Mouse (Mus musculus): ENCODE data around the gene Mex3d. TPM values are rescaled to one million over a fixed set of nuclear protein-coding genes. Genes with fewer than 3 reads are reported as not detected.

The Mex3d gene
- polyA plus RNA-seq, 1 experiment from 2014 or later: 6.7 TPM

DNA sequence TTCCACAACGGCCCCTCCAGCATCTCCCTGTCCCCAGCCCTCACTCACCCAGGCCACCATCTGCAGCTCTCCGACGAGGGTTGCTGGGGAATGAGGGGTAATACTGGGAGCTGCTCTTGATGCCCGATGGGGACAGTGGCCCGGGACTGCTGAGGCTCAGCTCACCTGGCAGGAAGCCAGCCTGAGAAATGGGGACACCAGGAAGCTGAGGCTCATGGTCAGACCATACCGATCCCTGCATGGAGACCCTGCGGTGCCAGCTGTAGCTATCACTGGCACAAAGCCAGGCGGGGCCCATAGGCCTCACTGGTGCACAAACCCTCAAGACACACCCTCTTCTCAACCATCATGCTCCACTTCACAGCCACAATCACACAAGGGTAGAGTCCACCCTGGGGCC, 32.0 kb upstream of the Mex3d start:
- Histone ChIP-seq H3K4me1 (replicated peaks; ENCODE audit: control insufficient read depth, insufficient read depth, low read length) (0 out of 2 replicates have a peak, but pooled peaks cover 9% of the 10 kb centered on the region), H3K27me3 (replicated peaks; ENCODE audit: control insufficient read depth, insufficient read depth, low read length) (no peaks in the 10 kb centered on the region), H3K4me2 (ENCODE audit: low read length) (no peak overlapping the region), H3K9ac (ENCODE audit: low read length) (no peak overlapping the region), H3K9me3 (ENCODE audit: control insufficient read depth, low read length) (no peaks in the 10 kb centered on the region), H3K4me3 (ENCODE audit: low read depth, low read length) (no peak overlapping the region), H3K36me3 (ENCODE audit: control insufficient read depth, insufficient read depth, low read length) (peaks cover 99% of the 10 kb centered on the region), H3K27ac (ENCODE audit: low read depth) (0 out of 2 replicates have a peak overlapping the region, but pooled peaks have one; percentile 7)
- no peak for DNase-seq (ENCODE audit: low spot score)
- no peak for ATAC-seq (replicated peaks; ENCODE audit: low FRiP score, low TSS enrichment, low read depth)
- 93% methylated on average over 8 of the region's 8 CpGs for WGBS

DNA sequence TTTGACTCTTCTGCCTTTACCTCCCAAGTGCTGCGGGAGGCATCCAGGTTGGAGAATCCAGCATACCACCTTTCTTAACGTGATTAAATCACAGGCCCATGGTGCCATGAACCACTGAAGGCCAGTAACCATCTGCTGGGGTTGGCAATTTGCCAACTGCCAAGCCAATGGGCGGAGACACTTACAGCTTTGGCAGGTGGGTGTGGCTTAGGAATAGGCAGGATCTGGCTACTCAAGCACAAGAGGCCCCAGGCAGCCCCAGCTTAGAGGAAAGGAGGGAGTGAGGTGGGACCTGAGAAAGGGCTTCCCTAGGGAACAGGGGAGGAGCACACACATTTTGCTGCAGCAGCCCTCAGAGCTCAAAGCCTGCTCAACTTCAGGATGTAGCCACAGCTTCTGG, 30.9 kb upstream of the Mex3d start:
- no peaks in the 10 kb centered on the region for H3K9me3 ChIP-seq (ENCODE audit: control insufficient read depth, low read length)
- no peak overlapping the region for H3K4me2 ChIP-seq (ENCODE audit: low read length)
- 0 out of 2 replicates have a peak, but pooled peaks cover 6% of the 10 kb centered on the region for H3K4me1 ChIP-seq (replicated peaks; ENCODE audit: control insufficient read depth, insufficient read depth, low read length)
- no peak overlapping the region for H3K4me3 ChIP-seq (ENCODE audit: low read depth, low read length)
- no peak overlapping the region for H3K27ac ChIP-seq (ENCODE audit: low read depth)
- DNase-seq (ENCODE audit: low spot score): no peak
- ATAC-seq (replicated peaks; ENCODE audit: low FRiP score, low TSS enrichment, low read depth): no peak
- H3K9ac ChIP-seq (ENCODE audit: low read length): no peak overlapping the region
- no peaks in the 10 kb centered on the region for H3K27me3 ChIP-seq (replicated peaks; ENCODE audit: control insufficient read depth, insufficient read depth, low read length)
- 60% methylated on average over 3 of the region's 3 CpGs for WGBS
- H3K36me3 ChIP-seq (ENCODE audit: control insufficient read depth, insufficient read depth, low read length): peaks cover 100% of the 10 kb centered on the region

DNA sequence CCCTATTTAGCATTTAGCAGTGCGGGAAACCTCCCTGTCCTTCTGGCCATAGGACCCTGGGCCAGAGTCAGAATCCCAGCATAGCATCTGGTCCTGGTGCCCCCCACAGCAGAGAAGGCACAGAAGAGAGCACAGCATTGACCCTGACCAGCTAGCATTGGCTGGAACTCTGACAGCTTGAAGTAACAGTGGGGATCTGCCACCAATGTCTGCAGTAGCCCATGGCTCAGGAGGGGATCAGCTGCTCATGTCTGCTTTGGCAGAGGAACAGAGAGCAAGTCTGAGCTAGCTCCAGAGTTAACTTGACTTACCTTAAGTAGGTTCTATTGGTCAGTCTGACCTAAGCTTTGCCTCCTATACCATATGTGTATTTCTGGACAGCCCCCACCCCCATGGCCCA, 30.4 kb upstream of the Mex3d start:
- no peak overlapping the region for H3K9ac ChIP-seq (ENCODE audit: low read length)
- no peak overlapping the region for H3K27ac ChIP-seq (ENCODE audit: low read depth)
- H3K4me1 ChIP-seq (replicated peaks; ENCODE audit: control insufficient read depth, insufficient read depth, low read length): 0 out of 2 replicates have a peak, but pooled peaks cover 6% of the 10 kb centered on the region
- H3K27me3 ChIP-seq (replicated peaks; ENCODE audit: control insufficient read depth, insufficient read depth, low read length): no peaks in the 10 kb centered on the region
- peaks cover 100% of the 10 kb centered on the region for H3K36me3 ChIP-seq (ENCODE audit: control insufficient read depth, insufficient read depth, low read length)
- ATAC-seq (replicated peaks; ENCODE audit: low FRiP score, low TSS enrichment, low read depth): no peak
- WGBS: 89% methylated on average over 1 of the region's 1 CpGs
- H3K9me3 ChIP-seq (ENCODE audit: control insufficient read depth, low read length): no peaks in the 10 kb centered on the region
- DNase-seq (ENCODE audit: low spot score): no peak
- no peak overlapping the region for H3K4me2 ChIP-seq (ENCODE audit: low read length)
- H3K4me3 ChIP-seq (ENCODE audit: low read depth, low read length): no peak overlapping the region

DNA sequence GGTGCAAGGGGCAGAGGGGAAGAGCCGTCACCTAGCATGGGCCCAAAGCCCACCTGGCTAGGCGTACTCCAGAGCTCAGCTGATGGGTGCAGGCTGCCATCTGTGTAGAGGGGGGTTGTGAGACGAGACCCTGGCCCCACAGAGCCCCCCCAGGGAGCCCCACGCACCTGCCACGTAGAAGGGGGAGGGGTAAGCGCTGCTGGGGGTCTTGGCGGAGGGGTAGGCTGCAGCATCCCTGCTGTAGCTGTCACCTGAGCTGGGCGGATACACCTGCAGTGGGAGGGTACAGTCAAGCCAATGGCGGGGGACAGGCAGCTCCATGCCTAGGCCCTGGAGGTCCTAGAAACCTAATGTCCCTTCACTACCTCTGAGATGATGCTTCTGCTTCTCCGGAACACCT, 29.9 kb upstream of the Mex3d start:
- Histone ChIP-seq H3K4me3 (ENCODE audit: low read depth, low read length) (no peak overlapping the region), H3K27me3 (replicated peaks; ENCODE audit: control insufficient read depth, insufficient read depth, low read length) (no peaks in the 10 kb centered on the region), H3K9ac (ENCODE audit: low read length) (no peak overlapping the region), H3K4me1 (replicated peaks; ENCODE audit: control insufficient read depth, insufficient read depth, low read length) (0 out of 2 replicates have a peak, but pooled peaks cover 5% of the 10 kb centered on the region), H3K27ac (ENCODE audit: low read depth) (no peak overlapping the region), H3K9me3 (ENCODE audit: control insufficient read depth, low read length) (no peaks in the 10 kb centered on the region), H3K36me3 (ENCODE audit: control insufficient read depth, insufficient read depth, low read length) (peaks cover 100% of the 10 kb centered on the region), H3K4me2 (ENCODE audit: low read length) (no peak overlapping the region)
- no peak for ATAC-seq (replicated peaks; ENCODE audit: low FRiP score, low TSS enrichment, low read depth)
- whole genome bisulfite sequencing: 91% methylated on average over 10 of the region's 10 CpGs
- DNase-seq (ENCODE audit: low spot score): no peak

DNA sequence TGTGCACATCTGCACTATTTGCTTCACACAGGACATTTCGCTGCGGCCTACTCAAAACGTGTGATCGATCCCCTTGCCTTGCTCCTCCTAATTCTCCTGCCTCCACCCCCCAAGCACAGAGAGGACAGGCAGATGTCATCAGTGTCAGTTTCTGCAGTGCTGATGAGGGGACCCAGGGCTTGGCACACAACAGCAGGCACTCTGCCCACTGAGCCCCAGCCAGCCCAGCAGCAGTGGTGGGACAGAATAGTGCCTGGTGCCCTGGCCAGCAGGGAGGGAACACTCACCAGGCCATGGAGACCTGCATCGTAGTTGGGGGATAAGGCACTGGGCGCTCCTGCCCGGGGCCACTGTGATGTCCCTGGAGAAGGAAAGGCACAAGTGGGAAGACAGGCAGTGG, 28.1 kb upstream of the Mex3d start:
- DNase-seq (ENCODE audit: low spot score) (no peak), ATAC-seq (replicated peaks; ENCODE audit: low FRiP score, low TSS enrichment, low read depth) (no peak)
- Histone ChIP-seq H3K4me1 (replicated peaks; ENCODE audit: control insufficient read depth, insufficient read depth, low read length) (no peaks in the 10 kb centered on the region), H3K9ac (ENCODE audit: low read length) (no peak overlapping the region), H3K4me2 (ENCODE audit: low read length) (no peak overlapping the region), H3K27me3 (replicated peaks; ENCODE audit: control insufficient read depth, insufficient read depth, low read length) (no peaks in the 10 kb centered on the region), H3K4me3 (ENCODE audit: low read depth, low read length) (no peak overlapping the region), H3K27ac (ENCODE audit: low read depth) (no peak overlapping the region), H3K9me3 (ENCODE audit: control insufficient read depth, low read length) (no peaks in the 10 kb centered on the region), H3K36me3 (ENCODE audit: control insufficient read depth, insufficient read depth, low read length) (peaks cover 100% of the 10 kb centered on the region)
- 92% methylated on average over 7 of the region's 7 CpGs for WGBS

DNA sequence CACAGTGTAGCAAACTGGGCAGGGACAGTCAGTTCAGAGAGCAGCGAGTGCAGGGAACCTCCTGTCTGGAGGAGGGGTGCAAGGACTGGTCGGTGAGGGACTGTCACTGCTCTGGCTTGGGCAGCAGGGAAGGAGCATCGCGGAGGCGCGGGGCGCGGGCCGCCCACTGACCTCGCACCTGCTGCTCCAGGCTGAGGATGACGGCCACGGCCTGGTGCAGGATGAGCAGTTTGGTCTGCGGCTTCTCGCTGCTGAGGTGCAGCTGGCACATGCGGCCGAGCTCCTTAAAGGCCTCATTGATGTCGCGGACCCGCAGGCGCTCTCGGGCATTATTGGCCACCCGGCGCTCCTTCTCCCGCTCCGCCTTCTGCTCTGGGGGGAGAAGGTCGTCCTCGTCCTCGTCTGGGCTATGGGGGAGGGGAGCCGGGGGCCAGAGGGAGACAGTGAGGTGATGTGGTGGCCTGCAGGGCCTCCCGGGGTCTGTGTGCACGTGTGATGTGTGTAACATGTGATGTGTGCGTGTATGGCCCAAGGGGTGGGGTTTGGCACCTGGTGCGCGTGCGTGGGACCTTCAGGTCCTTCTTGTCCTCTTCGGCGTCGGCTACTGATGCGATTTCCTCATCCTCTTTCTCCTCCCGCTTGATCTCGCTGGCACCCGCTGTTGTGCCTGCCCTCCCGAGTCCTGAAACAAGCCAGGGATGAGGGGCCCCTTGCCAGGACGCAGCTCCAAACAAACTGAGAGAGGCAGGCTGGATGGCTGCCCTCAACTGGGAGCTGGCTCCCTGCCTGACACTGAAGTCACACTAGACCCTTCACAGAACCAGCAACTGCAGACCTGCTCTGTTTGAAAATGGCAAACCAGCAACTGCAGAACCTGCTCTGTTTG, 25.4 kb upstream of the Mex3d start:
- Histone ChIP-seq H3K27ac (ENCODE audit: low read depth) (no peak overlapping the region), H3K4me1 (replicated peaks; ENCODE audit: control insufficient read depth, insufficient read depth, low read length) (no peaks in the 10 kb centered on the region), H3K27me3 (replicated peaks; ENCODE audit: control insufficient read depth, insufficient read depth, low read length) (no peaks in the 10 kb centered on the region), H3K9me3 (ENCODE audit: control insufficient read depth, low read length) (no peaks in the 10 kb centered on the region), H3K9ac (ENCODE audit: low read length) (no peak overlapping the region), H3K36me3 (ENCODE audit: control insufficient read depth, insufficient read depth, low read length) (peaks cover 94% of the 10 kb centered on the region), H3K4me3 (ENCODE audit: low read depth, low read length) (no peak overlapping the region), H3K4me2 (ENCODE audit: low read length) (no peak overlapping the region)
- DNase-seq (ENCODE audit: low spot score) (no peak), ATAC-seq (replicated peaks; ENCODE audit: low FRiP score, low TSS enrichment, low read depth) (no peak)
- WGBS: 86% methylated on average over 44 of the region's 44 CpGs

DNA sequence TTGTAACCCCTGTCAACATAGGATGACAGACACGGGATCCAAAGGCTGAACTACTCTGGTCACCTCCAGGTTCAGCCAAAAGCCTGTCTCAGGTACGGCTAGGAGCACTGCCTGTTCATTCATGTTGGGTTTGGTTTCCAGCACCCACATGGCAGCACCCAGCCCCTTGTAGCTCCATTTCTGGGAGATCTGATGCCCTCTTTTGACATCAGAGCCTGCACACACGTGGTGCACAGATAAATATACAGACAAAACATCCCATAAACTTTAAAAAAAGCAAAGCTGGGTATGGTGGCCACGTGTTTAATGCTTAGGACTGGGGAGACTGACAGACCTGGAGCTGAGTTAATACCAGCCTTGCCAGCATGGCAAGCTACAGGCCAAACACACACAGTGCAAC, 20.5 kb upstream of the Mex3d start:
- Histone ChIP-seq H3K9me3 (ENCODE audit: control insufficient read depth, low read length) (no peaks in the 10 kb centered on the region), H3K4me2 (ENCODE audit: low read length) (no peak overlapping the region), H3K27me3 (replicated peaks; ENCODE audit: control insufficient read depth, insufficient read depth, low read length) (no peaks in the 10 kb centered on the region), H3K4me3 (ENCODE audit: low read depth, low read length) (no peak overlapping the region), H3K4me1 (replicated peaks; ENCODE audit: control insufficient read depth, insufficient read depth, low read length) (peaks cover 14% of the 10 kb centered on the region), H3K27ac (ENCODE audit: low read depth) (no peak overlapping the region), H3K36me3 (ENCODE audit: control insufficient read depth, insufficient read depth, low read length) (peaks cover 62% of the 10 kb centered on the region), H3K9ac (ENCODE audit: low read length) (no peak overlapping the region)
- DNase-seq (ENCODE audit: low spot score) (no peak), ATAC-seq (replicated peaks; ENCODE audit: low FRiP score, low TSS enrichment, low read depth) (no peak)
- 50% methylated on average over 4 of the region's 4 CpGs for WGBS

DNA sequence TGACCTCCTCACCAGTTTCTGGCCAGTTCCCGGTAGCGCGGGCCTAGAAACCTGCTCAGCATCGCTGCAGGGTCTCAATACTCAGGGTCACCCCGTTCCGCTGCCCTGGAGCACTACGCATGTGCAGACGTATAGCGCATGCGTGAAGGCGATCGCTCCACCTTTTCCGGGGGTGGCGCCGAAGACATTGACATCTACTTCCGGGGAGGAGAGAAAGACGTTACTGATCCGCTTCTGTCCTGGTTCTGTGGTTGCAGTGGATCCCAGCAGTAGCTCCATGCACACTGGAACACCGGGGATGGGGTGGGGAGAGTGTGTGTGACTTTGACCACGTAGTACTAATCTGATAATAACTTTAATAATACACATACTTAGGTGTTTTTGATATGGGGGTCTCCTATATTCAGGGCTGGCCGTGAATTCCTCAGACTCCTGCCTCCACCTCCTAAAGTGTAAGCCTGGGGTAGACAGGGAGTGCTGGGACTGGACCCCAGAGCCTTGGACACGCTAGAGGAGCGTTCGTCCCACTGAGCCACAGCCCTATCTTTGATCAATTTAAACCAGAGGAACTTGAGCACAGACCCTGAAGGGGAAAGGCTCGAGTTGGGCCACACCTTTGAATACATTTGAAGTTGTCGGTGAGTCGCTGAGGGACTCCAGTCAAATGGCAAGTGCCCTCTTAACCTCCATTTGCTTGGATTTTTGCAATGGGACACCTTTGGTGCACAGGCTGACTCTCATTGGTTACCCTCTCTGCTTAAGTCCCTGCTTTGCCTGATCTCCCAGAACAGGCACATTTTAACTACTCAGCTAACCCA, 19.4 kb upstream of the Mex3d start, which contains the start of gene Uqcr11:
Uqcr11 (minus strand) TSS at position 147 of the 818 bp plus-strand sequence.
- H3K27ac ChIP-seq (ENCODE audit: low read depth): peak within 1 kb of the TSS; percentile 58; the same call in 1 of the 2 replicates

More for the DNA sequence above, 19.4 kb upstream of the Mex3d start, which contains the start of gene Uqcr11:
- H3K4me3 ChIP-seq (ENCODE audit: low read depth, low read length): peak within 1 kb of the TSS; percentile 88
- peak; percentile 71 for ATAC-seq (replicated peaks; ENCODE audit: low FRiP score, low TSS enrichment, low read depth)
- peaks cover 60% of the 10 kb centered on the region for H3K36me3 ChIP-seq (ENCODE audit: control insufficient read depth, insufficient read depth, low read length)
- H3K9ac ChIP-seq (ENCODE audit: low read length): peak within 1 kb of the TSS; percentile 75
- 1% methylated on average over 27 of the region's 27 CpGs for WGBS
- H3K4me1 ChIP-seq (replicated peaks; ENCODE audit: control insufficient read depth, insufficient read depth, low read length): peaks cover 14% of the 10 kb centered on the region
- peak; percentile 91 for DNase-seq (ENCODE audit: low spot score)
- peak within 1 kb of the TSS; percentile 93 for H3K4me2 ChIP-seq (ENCODE audit: low read length)
- no peaks in the 10 kb centered on the region for H3K27me3 ChIP-seq (replicated peaks; ENCODE audit: control insufficient read depth, insufficient read depth, low read length)
- no peaks in the 10 kb centered on the region for H3K9me3 ChIP-seq (ENCODE audit: control insufficient read depth, low read length)
